Mouse (Mus musculus) thymus, adult 2 months (tissue): ENCODE data around the gene Dexi.

Experiments
- CTCF ChIP-seq: fragments of 200-500 bp; IDR thresholded peaks from 2 replicates; pipeline ENCODE4 v1.5.1; 2012; ENCODE audit warnings: mild to moderate bottlenecking, control low read depth, low read length, moderate library complexity, borderline replicate concordance; ENCODE audit not compliant: control insufficient read depth, poor library complexity, insufficient read depth; ENCODE audit errors: extremely low read depth
- POLR2A ChIP-seq: fragments of 200-500 bp; IDR thresholded peaks from 2 replicates; pipeline ENCODE4 v1.6.1; 2012; ENCODE audit warnings: mild to moderate bottlenecking, low read length, control low read depth, moderate library complexity; ENCODE audit not compliant: control insufficient read depth, poor library complexity, insufficient read depth; ENCODE audit errors: extremely low read depth

DNA sequence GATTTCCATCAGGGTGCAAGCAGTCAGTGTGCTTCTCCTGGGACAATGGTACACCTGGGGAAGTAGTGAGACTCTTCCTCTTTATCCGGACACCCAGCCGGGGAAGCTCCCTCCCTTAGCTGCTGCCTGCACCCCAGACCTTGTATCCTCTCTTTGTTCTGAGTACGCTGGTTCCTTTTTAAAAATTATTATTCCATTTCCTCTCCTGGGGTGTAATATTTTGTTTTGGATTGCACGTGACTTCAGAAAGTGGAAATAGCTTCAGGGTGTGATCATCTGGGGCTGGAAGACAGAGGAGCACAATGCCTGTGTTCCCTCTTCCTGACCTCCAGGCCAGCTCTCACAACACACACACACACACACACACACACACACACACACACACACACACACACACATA lies 60.5 kb downstream of the Dexi start:
- TF ChIP-seq CTCF (no peak), POLR2A (no peak)
